Mouse (Mus musculus) forebrain, embryonic 13.5 days (tissue): ENCODE measurements around the gene Sertad1. TPM values are rescaled to one million over a fixed set of nuclear protein-coding genes. Genes with fewer than 3 reads are reported as not detected.
A peak's percentile ranks its signal among the peaks of the same experiment; 100 is the strongest.
"Not testable (repeated sequence)": the region's sequence is repeated elsewhere in the genome, so short reads cannot be mapped to it uniquely, and the experiment has no call there.

Experiments
- ATAC-seq: fragments of 200-750 bp; cut with Nextera tagmentation; 2 replicates; pipeline ENCODE4 v1.8.0; 2017
- H3K27ac ChIP-seq: fragments of 300-500 bp; sonication (generic); 2 replicates; pipeline ENCODE4 v1.5.1; 2015; ENCODE audit warnings: inconsistent platforms, mild to moderate bottlenecking, moderate library complexity
- H3K27me3 ChIP-seq: fragments of 300-500 bp; sonication (generic); 2 replicates; pipeline ENCODE4 v1.6.1; 2015; ENCODE audit warnings: mild to moderate bottlenecking, inconsistent platforms
- H3K36me3 ChIP-seq: fragments of 300-500 bp; sonication (generic); 2 replicates; pipeline ENCODE4 v1.6.1; 2015; ENCODE audit warnings: mild to moderate bottlenecking, inconsistent platforms; ENCODE audit not compliant: poor library complexity, severe bottlenecking
- H3K4me1 ChIP-seq: fragments of 300-500 bp; sonication (generic); 2 replicates; pipeline ENCODE4 v1.6.1; 2015; ENCODE audit warnings: inconsistent platforms
- H3K4me2 ChIP-seq: fragments of 300-500 bp; sonication (generic); 2 replicates; pipeline ENCODE4 v1.6.1; 2015; ENCODE audit warnings: inconsistent platforms, mild to moderate bottlenecking, moderate library complexity
- H3K4me3 ChIP-seq: fragments of 300-500 bp; sonication (generic); 2 replicates; pipeline ENCODE4 v1.5.1; 2015; ENCODE audit warnings: mild to moderate bottlenecking, inconsistent platforms
- H3K9ac ChIP-seq: fragments of 300-500 bp; sonication (generic); 2 replicates; pipeline ENCODE4 v1.6.1; 2015; ENCODE audit warnings: mild to moderate bottlenecking, inconsistent platforms
- H3K9me3 ChIP-seq: fragments of 300-500 bp; sonication (generic); replicated peaks from 2 replicates; pipeline ENCODE4 v1.6.1; 2016; ENCODE audit warnings: inconsistent platforms
- WGBS: fragments of 180-500 bp; shearing (Covaris S2); methylation state at CpG from one replicate; pipeline ENCODE4 v1.1.7; 2015; 5-methylcytosine and 5-hydroxymethylcytosine counted together
- polyA plus RNA-seq: library from polyadenylated mRNA; unstranded; fragments of >200 nt; fragmentation: Nextera tagmentation; extraction: Ambion mirVana; gene quantifications from 2 replicates; pipeline ENCODE4 v1.2.1, GENCODE M21; 2015

Gene Sertad1
- polyA plus RNA-seq, 1 experiment from 2014 or later, result 8.7 TPM

GRCm38 (mm10) chr7:27490227-27490542 is 3.5 kb downstream of the Sertad1 start:
- Histone ChIP-seq H3K27me3 (peaks cover 9% of the 10 kb centered on the region; the same call in 1 of the 2 replicates), H3K4me1 (peaks cover 17% of the 10 kb centered on the region; the same call in 1 of the 2 replicates), H3K4me3 (peak overlapping the region; percentile 39), H3K27ac (peak overlapping the region; percentile 45; the same call in 1 of the 2 replicates), H3K36me3 (no peaks in the 10 kb centered on the region), H3K9me3 (no peaks in the 10 kb centered on the region), H3K9ac (peak overlapping the region; percentile 63), H3K4me2 (peak overlapping the region; percentile 62)
- WGBS, result 51% methylated on average over 4 of the region's 4 CpGs
- ATAC-seq, result no peak

DNA sequence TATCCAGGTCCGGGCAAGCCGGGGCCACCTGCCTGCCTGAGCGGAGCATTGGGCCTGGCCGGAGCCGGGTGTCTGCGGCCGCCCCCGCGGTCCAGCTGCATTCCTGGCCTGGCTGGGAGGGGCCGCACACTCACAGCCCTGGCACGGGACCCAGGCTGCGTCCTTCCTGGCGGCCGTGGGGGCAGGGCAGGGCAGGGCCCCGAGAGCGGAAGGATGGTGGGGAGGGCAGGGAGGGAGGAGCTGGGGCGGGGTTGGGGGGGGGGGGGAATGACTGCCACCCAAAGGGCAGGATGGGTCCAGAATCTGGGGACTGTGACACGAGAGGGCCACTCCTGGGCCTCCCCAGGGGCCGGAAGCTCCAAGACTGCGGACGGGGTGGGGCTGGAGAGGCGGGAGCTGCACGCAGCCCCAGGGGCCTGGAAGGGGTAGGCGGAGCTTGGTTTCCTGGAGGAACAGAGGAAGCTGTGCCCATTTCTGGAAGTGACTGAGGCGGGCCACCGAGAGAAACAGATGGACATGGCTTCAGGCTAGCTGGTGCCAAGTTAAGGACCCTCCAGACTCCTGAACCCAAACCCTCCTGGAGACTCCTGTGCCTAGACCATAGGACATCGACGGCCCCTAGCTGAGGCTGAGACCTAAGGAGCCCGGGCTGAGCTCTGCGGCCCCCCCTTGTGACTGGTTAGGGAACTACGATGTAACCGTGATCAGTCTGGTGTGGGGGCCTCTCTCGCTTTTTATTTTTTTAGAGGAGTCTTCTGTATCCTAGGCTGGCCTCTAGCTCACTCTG is 4.0 kb downstream of the Sertad1 start:
- ATAC-seq, result peak; percentile 19; the same call in 1 of the 2 replicates
- Histone ChIP-seq H3K27ac (peak overlapping the region; percentile 45; the same call in 1 of the 2 replicates), H3K9ac (peak overlapping the region; percentile 63), H3K4me3 (peak overlapping the region; percentile 39), H3K27me3 (peaks cover 9% of the 10 kb centered on the region; the same call in 1 of the 2 replicates), H3K4me2 (peak overlapping the region; percentile 62), H3K9me3 (no peaks in the 10 kb centered on the region), H3K4me1 (peaks cover 17% of the 10 kb centered on the region; the same call in 1 of the 2 replicates), H3K36me3 (no peaks in the 10 kb centered on the region)
- 1% methylated on average over 29 of the region's 33 CpGs for WGBS

DNA sequence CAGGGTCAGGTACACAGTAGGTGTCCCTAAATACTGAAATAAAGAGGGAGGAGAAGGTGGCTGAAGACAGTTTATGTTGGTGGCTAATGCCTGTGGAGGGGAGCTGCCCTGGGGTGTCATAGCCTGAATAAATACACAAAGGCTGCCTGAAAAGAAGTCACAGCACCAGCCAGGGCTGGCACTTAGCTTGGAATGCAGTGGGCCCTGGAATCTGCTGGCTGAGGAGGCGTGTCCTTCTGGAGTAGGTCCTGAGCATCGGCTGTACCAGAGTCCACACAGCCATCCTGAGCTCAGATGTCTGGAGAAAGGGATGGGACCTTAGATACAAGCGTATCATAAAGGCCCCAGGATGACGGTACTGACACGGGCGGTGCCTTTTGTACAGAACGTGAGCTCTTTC is 5.1 kb downstream of the Sertad1 start:
- H3K9ac ChIP-seq, result no peak overlapping the region
- H3K27ac ChIP-seq, result no peak overlapping the region
- H3K27me3 ChIP-seq, result peaks cover 9% of the 10 kb centered on the region; the same call in 1 of the 2 replicates
- no peaks in the 10 kb centered on the region for H3K9me3 ChIP-seq
- no peaks in the 10 kb centered on the region for H3K36me3 ChIP-seq
- H3K4me2 ChIP-seq, result no peak overlapping the region
- WGBS, result 85% methylated on average over 7 of the region's 7 CpGs
- H3K4me1 ChIP-seq, result peaks cover 14% of the 10 kb centered on the region; the same call in 1 of the 2 replicates
- H3K4me3 ChIP-seq, result no peak overlapping the region
- no peak for ATAC-seq

DNA sequence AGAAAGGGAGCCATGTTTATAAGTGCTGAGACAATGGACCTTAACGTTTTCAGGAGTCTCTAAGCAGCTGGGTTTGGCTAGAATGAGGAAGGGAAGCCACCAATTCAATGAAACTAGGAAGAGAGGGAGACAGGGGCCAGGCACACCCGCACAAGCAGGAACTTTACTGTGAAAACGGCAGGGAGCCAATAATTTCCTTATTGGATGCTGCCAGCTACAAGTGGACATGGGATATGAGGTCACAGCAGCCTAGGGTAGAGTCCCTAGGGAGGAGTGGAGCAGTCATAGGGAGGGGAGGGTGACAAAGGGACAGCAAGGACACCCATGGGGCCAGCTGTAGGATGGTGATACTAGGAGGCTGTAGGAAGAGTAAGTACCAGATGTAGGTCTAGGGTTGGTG is 6.3 kb downstream of the Sertad1 start:
- Histone ChIP-seq H3K27me3 (peaks cover 9% of the 10 kb centered on the region; the same call in 1 of the 2 replicates), H3K4me3 (no peak overlapping the region), H3K27ac (no peak overlapping the region), H3K4me2 (no peak overlapping the region), H3K36me3 (no peaks in the 10 kb centered on the region), H3K9me3 (no peaks in the 10 kb centered on the region), H3K4me1 (peaks cover 8% of the 10 kb centered on the region; the same call in 1 of the 2 replicates), H3K9ac (no peak overlapping the region)
- ATAC-seq, result no peak
- 86% methylated on average over 3 of the region's 3 CpGs for WGBS

GRCm38 (mm10) chr7:27493450-27493849 is 6.7 kb downstream of the Sertad1 start:
- no peaks in the 10 kb centered on the region for H3K9me3 ChIP-seq
- H3K4me1 ChIP-seq, result peaks cover 4% of the 10 kb centered on the region; the same call in 1 of the 2 replicates
- peaks cover 9% of the 10 kb centered on the region; the same call in 1 of the 2 replicates for H3K27me3 ChIP-seq
- H3K36me3 ChIP-seq, result no peaks in the 10 kb centered on the region
- no peak overlapping the region for H3K4me2 ChIP-seq
- 84% methylated on average over 5 of the region's 5 CpGs for WGBS
- no peak overlapping the region for H3K27ac ChIP-seq
- no peak overlapping the region for H3K9ac ChIP-seq
- H3K4me3 ChIP-seq, result no peak overlapping the region
- ATAC-seq, result no peak

- ATAC-seq, H3K4me2 ChIP-seq, H3K36me3 ChIP-seq, H3K27ac ChIP-seq, H3K27me3 ChIP-seq, H3K4me1 ChIP-seq, H3K9ac ChIP-seq, H3K4me3 ChIP-seq, H3K9me3 ChIP-seq: not testable (repeated sequence)
- WGBS, result 93% methylated on average over 9 of the region's 9 CpGs
These were observed 8.1 kb downstream of the Sertad1 start for GRCm38 (mm10) chr7:27494659-27495367.

- 60% methylated on average over 3 of the region's 3 CpGs for WGBS
- Histone ChIP-seq H3K27ac (no peak within 1 kb of the TSS), H3K27me3 (no peaks in the 10 kb centered on the region), H3K9me3 (no peaks in the 10 kb centered on the region), H3K36me3 (no peaks in the 10 kb centered on the region), H3K4me1 (no peaks in the 10 kb centered on the region), H3K4me3 (no peak within 1 kb of the TSS), H3K4me2 (no peak within 1 kb of the TSS), H3K9ac (no peak within 1 kb of the TSS)
- no peak for ATAC-seq
These were observed 12.3 kb downstream of the Sertad1 start, which contains the start of gene Prx for GRCm38 (mm10) chr7:27499036-27499435. TSS of gene Prx (plus strand) at chr7:27499324.

DNA sequence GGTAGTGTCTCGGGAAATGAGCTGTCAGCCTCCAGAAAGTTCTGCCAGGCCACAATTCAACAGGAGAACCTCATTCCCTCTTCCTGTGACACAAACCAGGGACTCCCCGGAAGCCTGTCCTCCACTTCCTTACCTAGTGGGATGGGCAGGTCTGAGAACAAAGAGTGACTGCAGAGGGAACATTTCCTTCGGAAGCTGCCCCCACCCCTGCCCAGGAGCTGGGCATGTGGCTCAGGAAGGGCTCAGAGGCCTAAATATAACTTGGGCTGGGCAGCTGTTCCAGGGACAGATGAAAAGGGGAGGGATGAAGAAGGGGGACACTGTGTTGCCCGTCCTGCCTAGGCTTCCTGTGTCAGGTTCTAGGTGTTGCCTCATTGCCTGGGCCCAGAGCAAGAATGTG is 14.9 kb downstream of the Sertad1 start:
- no peaks in the 10 kb centered on the region for H3K36me3 ChIP-seq
- H3K4me2 ChIP-seq, result no peak overlapping the region
- no peaks in the 10 kb centered on the region for H3K9me3 ChIP-seq
- no peak overlapping the region for H3K9ac ChIP-seq
- WGBS, result 82% methylated on average over 4 of the region's 4 CpGs
- H3K4me3 ChIP-seq, result no peak overlapping the region
- no peak for ATAC-seq
- H3K27ac ChIP-seq, result no peak overlapping the region
- H3K27me3 ChIP-seq, result no peaks in the 10 kb centered on the region; the same call in 1 of the 2 replicates
- no peaks in the 10 kb centered on the region for H3K4me1 ChIP-seq

DNA sequence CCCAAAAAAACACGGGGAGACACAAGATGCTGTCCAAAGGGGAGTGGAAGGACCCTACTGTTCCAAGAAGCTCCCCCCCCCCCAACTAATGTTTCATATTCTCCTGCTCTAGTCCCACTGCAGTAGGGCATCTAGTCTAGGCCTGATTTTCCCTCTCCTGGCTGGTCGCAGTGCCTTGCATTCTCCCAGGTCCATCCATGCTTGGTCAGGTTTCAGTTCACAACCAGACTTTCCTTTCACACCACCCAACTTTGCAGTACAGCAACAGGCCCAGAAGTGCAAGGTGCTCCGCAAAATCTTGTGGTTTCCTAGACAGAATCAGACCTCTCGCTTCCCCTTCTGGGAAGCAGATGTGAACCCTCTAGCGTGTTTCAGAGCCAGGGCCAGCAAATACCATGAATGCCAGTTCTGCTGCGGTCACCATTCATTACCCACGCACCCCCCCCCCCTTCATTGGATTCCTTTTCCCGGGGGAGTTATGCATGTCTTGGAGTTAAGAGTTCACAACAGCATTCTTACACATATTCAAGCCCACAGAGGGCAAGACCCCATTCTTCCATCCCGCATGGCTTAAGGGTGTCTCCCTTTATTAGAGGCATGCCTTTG is 20.2 kb downstream of the Sertad1 start:
- Histone ChIP-seq H3K9ac (0 out of 2 replicates have a peak overlapping the region, but pooled peaks have one; percentile 69), H3K36me3 (no peaks in the 10 kb centered on the region), H3K4me3 (peak overlapping the region; percentile 53; the same call in 1 of the 2 replicates), H3K9me3 (no peaks in the 10 kb centered on the region), H3K27me3 (no peaks in the 10 kb centered on the region; the same call in 1 of the 2 replicates), H3K4me1 (peaks cover 11% of the 10 kb centered on the region; the same call in 1 of the 2 replicates), H3K4me2 (peak overlapping the region; percentile 64), H3K27ac (peak overlapping the region; percentile 95; the same call in 1 of the 2 replicates)
- no peak for ATAC-seq
- 50% methylated on average over 9 of the region's 9 CpGs for WGBS

GRCm38 (mm10) chr7:27507711-27508647 is 21.3 kb downstream of the Sertad1 start:
- Histone ChIP-seq H3K27ac (peak overlapping the region; percentile 95), H3K4me1 (peaks cover 11% of the 10 kb centered on the region; the same call in 1 of the 2 replicates), H3K36me3 (no peaks in the 10 kb centered on the region), H3K9ac (peak overlapping the region; percentile 69), H3K4me3 (peak overlapping the region; percentile 53), H3K9me3 (no peaks in the 10 kb centered on the region), H3K27me3 (no peaks in the 10 kb centered on the region; the same call in 1 of the 2 replicates), H3K4me2 (peak overlapping the region; percentile 64)
- peak; percentile 92 for ATAC-seq
- WGBS, result under 1% methylated on average over 54 of the region's 54 CpGs

- Histone ChIP-seq H3K9ac (no peak overlapping the region), H3K27ac (peak overlapping the region; percentile 95), H3K9me3 (no peaks in the 10 kb centered on the region), H3K27me3 (no peaks in the 10 kb centered on the region; the same call in 1 of the 2 replicates), H3K4me3 (peak overlapping the region; percentile 53), H3K36me3 (no peaks in the 10 kb centered on the region), H3K4me1 (peaks cover 11% of the 10 kb centered on the region; the same call in 1 of the 2 replicates), H3K4me2 (peak overlapping the region; percentile 64)
- 24% methylated on average over 6 of the region's 6 CpGs for WGBS
- ATAC-seq, result peak; percentile 42
These were observed 21.9 kb downstream of the Sertad1 start for GRCm38 (mm10) chr7:27508648-27509005.
